Mouse (Mus musculus) T-cell, adult 2 months (primary cell): ENCODE results near the gene Rps6ka1.
"Not testable (repeated sequence)": the region's sequence is repeated elsewhere in the genome, so short reads cannot be mapped to it uniquely, and the experiment has no call there.

Source experiments
- DNase-seq: peaks from one replicate; pipeline ENCODE4 v3.0.0; 2022; ENCODE audit warnings: low spot score

Gene Rps6ka1

DNA sequence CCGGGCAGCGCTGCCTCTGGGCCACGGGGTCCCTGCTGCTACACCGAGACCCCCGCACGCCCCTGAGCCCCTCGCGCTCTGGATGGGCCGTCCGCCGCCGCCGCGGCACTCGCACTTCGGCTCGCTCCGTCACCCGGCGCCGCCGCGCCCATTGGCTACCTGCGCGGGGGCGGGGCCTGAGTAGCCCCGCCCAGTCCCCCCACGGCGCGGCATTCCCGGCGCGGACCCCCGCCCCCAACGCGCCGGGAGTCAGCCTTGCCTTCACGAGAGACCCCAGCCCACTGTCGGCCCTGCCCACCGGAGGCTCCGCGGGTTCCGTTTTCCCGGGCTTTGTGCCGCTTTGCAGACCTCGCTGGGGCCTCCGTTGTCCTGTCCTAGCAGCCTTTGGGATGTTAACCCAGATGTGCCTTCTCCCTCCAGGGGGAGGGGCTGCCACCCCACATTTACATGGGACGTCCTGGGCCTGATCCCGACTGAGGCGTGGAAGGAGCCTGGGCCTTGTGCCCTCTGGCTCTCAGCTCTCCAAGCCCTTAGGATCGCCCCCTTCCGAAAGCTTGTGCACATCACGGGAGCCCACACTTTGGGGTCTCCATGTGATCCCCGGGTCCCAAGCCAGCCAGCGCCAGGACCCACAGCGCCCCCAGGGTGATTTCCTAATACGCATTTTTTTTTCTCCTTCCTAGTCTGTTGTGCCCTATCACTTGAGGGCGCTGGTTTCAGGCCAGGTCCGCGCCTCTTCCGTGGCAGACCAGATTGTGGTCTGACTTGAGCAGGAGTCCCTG is at the start of gene Rps6ka1:
Rps6ka1 (minus strand) TSS at position 126 of the 782 bp plus-strand sequence.
- DNase-seq, result peak; percentile 51

DNA sequence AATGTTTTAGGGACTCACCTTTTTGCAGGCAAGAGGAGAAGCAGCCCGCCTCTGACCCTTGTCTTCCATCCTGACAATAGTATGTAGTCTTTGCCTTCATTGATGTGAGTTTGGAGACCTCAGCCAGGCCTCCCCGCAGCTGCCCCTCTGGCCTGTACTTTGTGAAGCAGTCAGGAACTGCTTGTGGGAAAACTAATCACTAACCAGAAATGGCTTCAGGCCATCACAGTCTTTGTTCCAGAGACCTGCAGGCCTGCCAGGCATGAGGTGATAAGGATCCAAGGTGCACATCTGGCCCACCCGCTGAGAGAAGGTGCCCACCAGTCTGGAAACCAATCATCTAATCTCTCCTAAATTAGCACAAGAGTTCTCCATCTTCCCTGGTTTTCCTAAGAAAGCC is 44.2 kb upstream of the Rps6ka1 start:
- DNase-seq, result no peak

DNA sequence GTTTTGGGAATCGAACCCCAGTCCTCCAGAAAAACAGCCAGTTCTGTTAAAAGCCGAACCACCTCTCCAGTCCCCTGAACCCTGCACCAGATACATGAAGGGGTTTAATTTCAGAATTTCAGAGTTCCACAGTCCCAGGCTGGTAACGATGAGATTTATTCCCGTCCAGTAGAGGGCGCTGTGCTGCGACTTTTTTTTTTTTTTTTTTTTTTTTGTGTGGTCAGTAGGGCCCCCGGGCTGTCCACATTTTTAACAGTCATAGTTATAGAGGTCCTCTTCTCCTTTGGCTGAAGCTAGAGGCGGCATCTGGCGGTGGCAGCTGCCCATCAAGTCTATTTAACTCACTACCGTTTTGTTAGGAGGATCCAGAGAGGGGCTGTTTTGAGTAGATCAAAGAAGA is 43.8 kb upstream of the Rps6ka1 start:
- DNase-seq, result no peak

GRCm38 (mm10) chr4:133929278-133929670 is 41.7 kb upstream of the Rps6ka1 start:
- DNase-seq, result no peak

DNA sequence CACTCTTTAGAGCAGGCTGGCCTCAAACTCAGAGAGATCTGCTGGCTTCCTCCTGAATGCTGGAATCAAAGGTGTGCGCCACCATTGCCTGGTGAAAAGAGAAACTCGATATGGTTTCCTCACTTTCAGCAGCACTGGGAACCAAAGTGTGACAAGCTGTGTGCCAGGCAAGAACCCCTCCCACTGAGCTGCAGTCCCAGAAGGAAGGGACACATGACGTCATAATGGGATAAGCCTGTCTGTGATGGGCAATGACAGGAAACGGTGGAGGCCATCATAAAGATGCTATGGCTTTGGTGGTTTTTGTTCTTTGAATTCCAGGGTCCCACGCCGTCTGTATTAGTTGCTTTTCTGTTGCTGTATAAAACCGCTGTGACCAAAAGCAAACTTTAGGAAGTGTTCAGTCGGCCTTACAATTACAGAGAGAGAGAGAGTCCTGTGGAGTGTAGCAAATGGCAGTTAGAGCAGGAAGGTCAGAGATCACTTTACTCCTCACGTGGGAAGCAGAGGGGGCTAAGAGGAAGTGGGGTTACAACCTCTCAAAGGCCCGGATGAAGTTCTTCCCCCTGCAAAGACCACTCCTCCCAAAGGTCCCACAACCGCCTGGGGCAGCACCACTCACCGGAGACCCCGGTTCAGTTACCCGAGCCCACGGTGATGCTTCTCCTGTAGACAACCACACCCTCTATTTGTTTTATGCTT is 41.1 kb upstream of the Rps6ka1 start:
- no peak for DNase-seq

DNA sequence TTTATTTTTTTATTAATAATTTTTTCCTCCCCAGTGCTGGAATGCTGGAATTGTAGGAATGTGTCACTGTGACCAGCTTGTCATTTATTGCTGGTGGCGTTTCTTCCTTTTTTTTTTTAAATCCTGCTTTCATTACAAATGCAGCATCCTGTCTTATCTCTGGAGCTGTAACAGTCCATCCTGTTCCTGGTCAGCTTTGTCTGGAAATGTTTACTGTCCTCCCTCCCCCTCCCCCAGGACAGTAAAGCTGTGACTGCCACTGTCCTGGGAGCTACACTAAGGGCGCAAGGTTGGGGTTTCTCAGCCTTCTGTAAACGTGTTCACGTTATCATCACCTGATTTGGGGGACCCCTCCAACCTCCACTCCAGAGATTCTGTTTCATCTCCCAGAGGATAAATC is 37.6 kb upstream of the Rps6ka1 start:
- DNase-seq, result no peak

DNA sequence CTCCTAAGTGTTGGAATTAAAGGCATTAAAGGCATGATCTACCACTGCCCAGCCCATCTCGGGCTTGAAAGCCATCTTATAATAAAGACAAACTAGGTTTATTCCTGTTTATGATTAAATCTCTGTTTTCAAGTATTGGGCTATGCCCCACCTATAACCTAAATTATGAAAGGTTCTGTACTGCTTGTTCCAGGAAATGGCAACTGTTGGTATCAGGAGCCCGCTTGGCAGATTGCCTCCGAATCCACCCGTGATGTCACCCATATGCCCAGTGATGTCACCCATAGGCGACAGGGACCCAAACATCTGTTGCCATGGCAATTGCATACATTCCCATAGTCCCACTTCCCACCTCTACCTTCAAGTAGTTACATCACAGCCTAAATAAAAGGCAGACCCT is 36.1 kb upstream of the Rps6ka1 start:
- no peak for DNase-seq

GRCm38 (mm10) chr4:133918093-133918825 is 30.7 kb upstream of the Rps6ka1 start:
- peak; percentile 18 for DNase-seq

DNA sequence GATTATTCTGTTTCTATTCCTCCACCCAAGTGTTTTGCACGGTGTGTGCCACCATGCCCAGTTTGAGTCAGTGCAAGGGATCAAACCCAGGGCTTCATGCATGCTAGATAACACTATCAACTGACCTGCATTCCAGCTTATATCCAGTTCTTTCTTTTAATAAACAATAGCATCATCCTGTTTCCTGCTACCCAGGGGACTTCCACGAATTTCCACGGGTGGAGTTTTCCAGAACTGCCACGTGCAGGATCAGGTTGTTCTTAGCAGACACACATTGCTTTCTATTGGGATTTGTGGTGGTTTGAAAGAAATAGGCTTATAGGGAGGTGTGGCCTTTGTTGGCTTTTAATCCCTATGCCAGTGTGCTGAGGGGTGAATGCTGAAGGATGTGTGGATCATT is 24.4 kb upstream of the Rps6ka1 start:
- DNase-seq, result no peak

DNA sequence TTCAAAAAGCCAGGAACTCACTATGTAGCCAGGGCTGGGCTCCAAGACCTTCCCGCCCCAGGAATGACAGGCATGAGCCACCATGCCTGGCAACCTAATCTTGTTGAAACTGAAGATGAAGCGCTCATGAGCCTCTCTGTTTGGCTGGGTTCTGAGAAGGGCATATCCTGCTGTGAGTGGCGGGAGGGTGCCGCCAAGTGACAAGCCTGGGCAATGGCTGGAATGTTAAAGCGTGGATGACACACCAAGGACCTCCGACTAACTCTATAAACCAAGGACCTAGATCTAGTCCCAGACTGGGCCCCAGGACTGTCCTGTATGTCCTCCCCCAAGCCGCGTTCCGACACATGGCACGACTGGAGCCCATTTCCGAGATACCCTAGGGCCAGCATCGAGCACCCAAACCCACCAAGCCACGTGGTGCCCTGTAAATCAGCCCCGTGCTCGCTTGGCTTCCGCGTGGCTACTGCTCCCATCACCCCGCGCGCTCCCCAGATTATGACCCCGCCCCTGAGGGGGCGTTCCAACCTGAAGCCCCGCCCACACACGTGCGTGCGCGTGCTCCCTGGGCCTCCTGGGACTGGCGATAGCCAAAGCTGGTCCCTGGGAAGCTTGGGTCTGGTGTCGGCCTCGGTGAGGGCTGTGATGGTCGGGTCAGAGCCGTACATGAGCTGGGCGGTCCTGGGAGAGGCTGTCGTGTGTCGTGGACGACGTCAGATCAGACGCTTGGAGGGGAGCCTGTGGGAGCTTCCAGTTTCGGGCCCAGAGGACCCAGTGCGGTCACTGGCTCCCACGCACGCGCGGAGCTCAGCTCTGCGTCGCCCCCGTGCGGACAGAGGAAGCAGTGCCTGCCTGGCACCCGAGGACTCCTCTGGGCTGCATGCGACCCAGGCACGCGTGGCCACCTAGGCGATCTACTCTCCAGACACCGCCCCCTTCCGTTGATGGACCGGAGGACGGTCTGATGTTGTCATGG is 22.9 kb upstream of the Rps6ka1 start:
- DNase-seq, result peak; percentile 94

DNA sequence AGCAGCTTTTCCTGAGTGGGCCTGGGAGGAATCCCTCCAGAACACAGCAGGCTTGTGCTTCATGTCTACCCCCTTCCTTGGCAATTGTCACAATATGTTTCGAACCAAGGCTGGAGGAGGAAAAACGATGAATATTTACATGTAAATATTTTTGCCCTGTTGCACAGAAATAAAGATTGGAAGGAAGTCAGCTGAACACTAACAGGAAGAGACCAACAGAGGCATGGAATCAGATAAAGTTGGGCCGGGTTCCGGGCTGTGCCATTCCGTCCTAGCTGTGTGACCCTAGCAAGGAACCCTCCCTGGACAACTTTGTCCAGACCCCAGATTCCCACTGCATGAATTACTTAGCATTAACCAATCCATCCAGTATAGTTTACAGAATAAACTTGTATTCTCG is 20.5 kb upstream of the Rps6ka1 start:
- no peak for DNase-seq

- peak; percentile 26 for DNase-seq
These were observed 19.5 kb upstream of the Rps6ka1 start for GRCm38 (mm10) chr4:133907086-133907485.

- DNase-seq, result not testable (repeated sequence)
These were observed 18.7 kb upstream of the Rps6ka1 start for GRCm38 (mm10) chr4:133906336-133906735.

GRCm38 (mm10) chr4:133905167-133905566 is 17.6 kb upstream of the Rps6ka1 start:
- DNase-seq, result no peak

DNA sequence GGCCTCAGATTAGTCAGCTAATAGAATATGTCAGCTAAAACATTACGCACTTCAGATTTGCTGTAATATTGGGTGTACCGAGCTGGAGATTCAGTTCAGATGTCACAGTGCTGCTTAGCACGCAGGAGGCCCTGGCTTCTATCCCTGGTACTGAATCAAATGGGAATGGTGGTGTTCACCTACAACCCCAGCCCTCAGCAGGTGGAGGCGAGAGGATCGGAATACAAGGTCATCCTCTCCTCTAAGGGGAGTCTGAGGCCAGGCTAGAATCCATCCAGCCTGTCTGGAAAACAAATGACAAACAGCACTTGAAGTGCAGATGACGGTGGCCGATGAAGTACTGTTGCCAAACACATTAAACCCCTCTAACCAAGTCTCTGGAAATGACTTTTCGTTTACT is 16.7 kb upstream of the Rps6ka1 start:
- no peak for DNase-seq

DNA sequence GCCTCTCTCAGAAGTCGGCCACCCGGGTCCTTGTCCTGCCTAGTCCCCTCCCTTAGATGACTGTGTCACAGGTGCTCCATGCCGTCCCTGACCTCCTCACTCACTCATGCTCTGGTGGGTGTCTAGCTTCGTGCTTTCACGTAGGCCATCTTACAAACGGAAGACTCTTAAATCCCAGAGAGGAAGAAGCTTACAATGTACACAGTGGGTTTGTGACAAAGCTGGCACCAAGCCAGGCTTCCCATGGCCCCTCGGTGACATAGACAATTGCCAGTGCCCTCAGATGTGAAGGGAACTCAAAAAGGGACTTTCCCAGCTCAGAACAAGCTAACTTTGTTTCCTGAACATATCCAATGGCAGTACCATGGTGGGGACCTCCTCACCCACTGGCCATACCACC is 15.8 kb upstream of the Rps6ka1 start:
- peak; percentile 46 for DNase-seq

- peak; percentile 27 for DNase-seq
These were observed 14.9 kb upstream of the Rps6ka1 start for GRCm38 (mm10) chr4:133902510-133902909.

DNA sequence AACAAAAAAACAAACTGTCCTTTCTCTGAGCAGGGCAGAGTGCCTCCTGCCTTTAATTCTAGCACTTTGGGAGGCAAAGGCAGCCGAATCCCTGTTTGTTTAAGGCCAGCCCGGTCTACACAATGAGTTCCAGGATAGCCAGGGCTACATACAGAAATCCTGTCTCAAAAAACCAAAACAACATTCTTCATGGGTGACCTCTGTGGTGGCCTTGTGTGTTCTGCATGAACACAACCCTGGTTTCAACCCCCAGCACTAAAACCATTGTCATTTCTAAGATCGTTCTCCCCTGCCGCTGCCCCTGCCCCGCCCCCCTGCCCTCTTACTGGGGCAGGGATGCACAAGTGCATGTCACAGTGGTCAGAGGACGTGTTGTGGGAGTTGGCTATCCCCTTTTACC is 13.3 kb upstream of the Rps6ka1 start:
- no peak for DNase-seq

GRCm38 (mm10) chr4:133900352-133900751 is 12.8 kb upstream of the Rps6ka1 start:
- DNase-seq, result no peak

DNA sequence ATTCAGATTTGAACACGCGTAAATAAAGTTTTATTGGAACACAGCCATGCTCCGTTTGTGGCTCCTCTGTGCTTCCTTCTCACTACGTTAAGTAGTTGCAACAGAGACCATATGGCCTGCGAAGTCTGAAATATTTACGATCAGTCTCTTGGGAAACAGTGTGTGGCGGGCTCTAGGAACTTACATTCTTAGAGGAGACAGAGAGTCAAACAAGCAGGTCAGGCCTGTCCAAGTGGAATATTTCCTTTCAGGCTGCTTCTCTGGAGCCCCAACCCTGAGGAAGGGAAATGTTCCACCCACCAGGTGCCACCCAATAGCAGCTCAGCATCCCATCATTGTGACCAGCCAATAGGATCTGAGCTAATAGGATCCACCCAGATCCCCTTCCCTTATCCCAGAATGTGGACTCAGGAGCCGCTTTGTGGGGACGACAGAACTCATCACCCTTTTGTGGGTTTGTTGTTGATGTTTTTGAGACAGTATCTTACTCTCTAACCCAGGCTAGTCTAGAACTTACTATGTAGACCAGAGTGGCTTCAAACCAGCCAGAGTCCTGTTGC is 11.7 kb upstream of the Rps6ka1 start:
- DNase-seq, result no peak

DNA sequence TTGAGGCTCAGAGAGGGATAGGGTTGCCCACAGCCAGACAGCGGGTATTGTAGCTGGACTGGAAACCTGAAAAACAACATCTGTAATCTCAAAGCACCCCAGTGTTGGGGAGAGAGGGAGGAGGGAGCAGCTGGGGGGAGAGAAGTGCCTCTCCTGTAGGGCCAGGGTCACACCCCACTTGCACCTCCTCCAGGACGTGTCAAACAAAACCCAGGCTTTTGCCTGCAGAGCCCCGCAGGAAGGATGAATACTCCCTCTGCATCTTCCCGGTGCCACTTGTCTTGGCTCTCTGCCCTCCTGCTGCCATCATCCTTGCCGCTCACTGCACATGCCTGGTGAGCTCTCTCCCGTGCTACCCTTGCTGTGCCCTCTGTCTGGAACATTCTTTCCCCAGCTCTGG is 10.6 kb upstream of the Rps6ka1 start:
- no peak for DNase-seq
